8 mouse cellular contexts compared by ENCODE assay signal in the genomic region with DNA sequence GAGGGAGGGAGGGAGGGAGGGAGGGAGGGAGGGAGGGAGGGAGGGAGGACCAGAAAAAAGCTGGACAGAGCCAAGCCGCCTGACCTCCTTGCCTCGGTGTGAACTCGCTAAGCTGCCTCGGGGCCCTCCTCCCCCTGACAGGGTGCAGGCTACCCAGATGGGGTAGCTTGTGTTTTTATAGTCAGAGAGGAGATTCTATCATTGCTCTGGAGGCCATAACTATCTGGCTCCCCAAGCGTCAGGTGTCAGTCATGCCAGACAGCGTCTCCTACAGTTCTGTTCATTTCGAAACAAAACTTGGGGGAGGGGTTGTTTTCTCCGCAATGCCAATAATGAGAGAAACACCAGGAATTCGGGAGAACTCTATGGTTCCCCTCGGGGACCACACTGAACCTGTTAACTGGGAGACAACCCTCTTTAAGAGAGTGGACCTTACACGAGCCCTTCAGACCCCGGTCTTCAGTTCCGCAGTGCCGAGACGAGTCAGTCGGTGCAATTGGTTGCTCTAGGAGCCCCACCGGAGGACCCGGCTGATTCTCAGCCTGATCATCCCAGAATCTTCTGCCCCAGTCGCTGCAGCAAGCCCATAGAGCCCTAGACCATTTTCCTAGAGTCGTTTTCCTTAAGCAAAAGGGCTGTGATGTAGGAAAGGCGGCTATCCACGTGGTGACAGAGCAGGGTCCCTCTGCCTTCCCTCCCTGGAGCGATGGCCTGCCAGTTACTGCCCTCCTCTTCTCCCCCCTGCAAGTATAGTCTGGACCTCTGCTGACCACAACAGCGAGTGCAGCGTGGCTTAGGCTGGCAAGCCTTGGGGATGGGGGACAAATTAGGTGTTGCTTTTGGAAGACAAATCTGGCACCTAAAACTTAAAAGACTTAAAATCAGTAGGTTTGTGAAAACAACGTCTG. TPM values are rescaled to one million over a fixed set of nuclear protein-coding genes. Genes with fewer than 3 reads are reported as not detected.
DNase-seq lines count a peak whose midpoint lies in the region; ATAC-seq and TF ChIP-seq lines count a peak whose summit lies in the region.

No protein-coding gene starts in this region.

- peaks cover 41% of the 10 kb centered on the region for H3K27me3 ChIP-seq in intestine, embryonic 15.5 days (replicated peaks)
- peaks cover 16% of the 10 kb centered on the region for H3K27me3 ChIP-seq in midbrain, embryonic 16.5 days (ENCODE audit: control insufficient read depth, insufficient read depth, low read depth, low read length)

- WGBS in intestine, embryonic 15.5 days, result 3% methylated on average over 26 of the region's 26 CpGs
- WGBS in midbrain, embryonic 16.5 days, result 2% methylated on average over 26 of the region's 26 CpGs

- H3K4me2 ChIP-seq in intestine, embryonic 15.5 days (replicated peaks), result peak overlapping the region; percentile 100
- peak overlapping the region; percentile 99 for H3K4me2 ChIP-seq in midbrain, embryonic 16.5 days (ENCODE audit: low read length)

- ATAC-seq in intestine, embryonic 15.5 days, result no peak
- ATAC-seq in midbrain, embryonic 16.5 days, result no peak

- peaks cover 18% of the 10 kb centered on the region for H3K4me1 ChIP-seq in intestine, embryonic 15.5 days (replicated peaks)
- H3K4me1 ChIP-seq in midbrain, embryonic 16.5 days (ENCODE audit: control insufficient read depth, insufficient read depth, low read length), result peaks cover 33% of the 10 kb centered on the region

- no peaks in the 10 kb centered on the region for H3K9me3 ChIP-seq in intestine, embryonic 15.5 days
- no peaks in the 10 kb centered on the region for H3K9me3 ChIP-seq in midbrain, embryonic 16.5 days (replicated peaks; ENCODE audit: control insufficient read depth, low read length, poor library complexity, severe bottlenecking)

- H3K36me3 ChIP-seq in intestine, embryonic 15.5 days, result no peaks in the 10 kb centered on the region
- no peaks in the 10 kb centered on the region for H3K36me3 ChIP-seq in midbrain, embryonic 16.5 days (ENCODE audit: control insufficient read depth, insufficient read depth, low read length)

- no peak for TF ChIP-seq CTCF in gastrocnemius, adult 2 months (IDR thresholded peaks at IDR 0.05)

- H3K27ac ChIP-seq in gastrocnemius, adult 2 months, result no peak overlapping the region
- no peak overlapping the region for H3K27ac ChIP-seq in intestine, embryonic 15.5 days
- H3K27ac ChIP-seq in midbrain, embryonic 16.5 days (ENCODE audit: low read length), result no peak overlapping the region

- H3K4me3 ChIP-seq in gastrocnemius, adult 2 months, result peak overlapping the region; percentile 56
- peak overlapping the region; percentile 62 for H3K4me3 ChIP-seq in intestine, embryonic 15.5 days (replicated peaks)
- peak overlapping the region; percentile 43 for H3K4me3 ChIP-seq in midbrain, embryonic 16.5 days (ENCODE audit: low read depth, low read length)

- DNase-seq in gastrocnemius, adult 2 months, result no peak
- DNase-seq in gastrocnemius, postnatal 36 days, result no peak
- peak; percentile 53 for DNase-seq in embryo, embryonic 9.5 days (ENCODE audit: extremely low spot score)
- DNase-seq in gastrocnemius, postnatal 25 days, result no peak
- DNase-seq in spleen, postnatal 36 days (ENCODE audit: low spot score in 2 of 2), result no peak
- DNase-seq in adrenal gland, postnatal 14 days, result no peak

- intact Hi-C loops in gastrocnemius, adult 2 months (cut with DNase I), result no loop called here
- intact Hi-C loops in gastrocnemius, postnatal 36 days (cut with DNase I), result no loop called here

- H3K9ac ChIP-seq in intestine, embryonic 15.5 days, result no peak overlapping the region
- H3K9ac ChIP-seq in midbrain, embryonic 16.5 days (ENCODE audit: low read depth, low read length), result no peak overlapping the region

RNA-seq across cellular contexts. Expression of a gene that starts 1.2 kb away (rescaled TPM):
- total RNA-seq in gastrocnemius, adult 2 months (2021), result not detected
- not detected for total RNA-seq in gastrocnemius, postnatal 36 days (2021)
- polyA plus RNA-seq in intestine, embryonic 15.5 days (2015; fragmentation: Nextera tagmentation; extraction: Ambion mirVana), result 2.1 and 2.3 TPM in 2 replicates
- 0.58 and 0.88 TPM in 2 replicates for polyA plus RNA-seq in midbrain, embryonic 16.5 days (2015; fragmentation: Nextera tagmentation; extraction: Ambion mirVana)
- total RNA-seq in gastrocnemius, postnatal 25 days (2021), result not detected
- 0.78 and 0.83 TPM in 2 replicates for total RNA-seq in adrenal gland, postnatal 14 days (2021)

RNA-seq across cellular contexts. Expression of a gene that starts 59.9 kb away (rescaled TPM):
- 1 to 10 TPM; 3.7 to 4.6 TPM for total RNA-seq in gastrocnemius, adult 2 months (2021)
- total RNA-seq in gastrocnemius, postnatal 36 days (2021), result 1 to 10 TPM; 2.7 to 3.8 TPM
- 10.4 and 15.8 TPM in 2 replicates for polyA plus RNA-seq in intestine, embryonic 15.5 days (2015; fragmentation: Nextera tagmentation; extraction: Ambion mirVana)
- polyA plus RNA-seq in midbrain, embryonic 16.5 days (2015; fragmentation: Nextera tagmentation; extraction: Ambion mirVana), result 30.1 and 31.5 TPM in 2 replicates
- total RNA-seq in gastrocnemius, postnatal 25 days (2021), result 1 to 10 TPM; 3.2 to 3.8 TPM
- 5.1 and 9.4 TPM in 2 replicates for total RNA-seq in adrenal gland, postnatal 14 days (2021)
